Mouse (Mus musculus): ENCODE results near the gene Bcap31.
"Not testable (repeated sequence)": the region's sequence is repeated elsewhere in the genome, so short reads cannot be mapped to it uniquely, and the experiment has no call there.

The Bcap31 gene

GRCm38 (mm10) chrX:73716109-73716661, at the start of gene Bcap31, which contains the start of gene Abcd1:
Bcap31 (minus strand) TSS chrX:73716175.
Abcd1 (plus strand) TSS chrX:73716597.
- DNase-seq (ENCODE audit: low spot score in 2 of 2) = peak; percentile 87 to 89

GRCm38 (mm10) chrX:73765311-73765710, 49.3 kb upstream of the Bcap31 start:
- no peak for DNase-seq (ENCODE audit: low spot score in 2 of 2)

- DNase-seq (ENCODE audit: low spot score in 2 of 2) = no peak
Observed at GRCm38 (mm10) chrX:73758611-73759290, 42.8 kb upstream of the Bcap31 start.

GRCm38 (mm10) chrX:73756334-73757140, 40.6 kb upstream of the Bcap31 start, which contains the start of gene Plxnb3:
Plxnb3 (plus strand) TSS chrX:73757090.
- no peak for DNase-seq (ENCODE audit: low spot score in 2 of 2)

GRCm38 (mm10) chrX:73748977-73749376, 33.0 kb upstream of the Bcap31 start:
- DNase-seq (ENCODE audit: low spot score in 2 of 2) = no peak

GRCm38 (mm10) chrX:73744774-73745481, 29.0 kb upstream of the Bcap31 start:
- DNase-seq (ENCODE audit: low spot score in 2 of 2) = no peak

GRCm38 (mm10) chrX:73739841-73740240, 23.9 kb upstream of the Bcap31 start:
- not testable (repeated sequence) for DNase-seq (ENCODE audit: low spot score in 2 of 2)

GRCm38 (mm10) chrX:73739151-73739550, 23.2 kb upstream of the Bcap31 start:
- DNase-seq (ENCODE audit: low spot score in 2 of 2) = no peak

- no peak for DNase-seq (ENCODE audit: low spot score in 2 of 2)
Observed at GRCm38 (mm10) chrX:73738155-73738554, 22.2 kb upstream of the Bcap31 start.

- DNase-seq (ENCODE audit: low spot score in 2 of 2) = no peak
Observed at GRCm38 (mm10) chrX:73730908-73731307, 14.9 kb upstream of the Bcap31 start.

- peak; percentile 29 to 41 for DNase-seq (ENCODE audit: low spot score in 2 of 2)
Observed at GRCm38 (mm10) chrX:73718686-73719362, 2.8 kb upstream of the Bcap31 start.

GRCm38 (mm10) chrX:73718271-73718670, 2.3 kb upstream of the Bcap31 start:
- no peak for DNase-seq (ENCODE audit: low spot score in 2 of 2)

- peak; percentile 12 to 33 for DNase-seq (ENCODE audit: low spot score in 2 of 2)
Observed at GRCm38 (mm10) chrX:73717667-73718066, 1.7 kb upstream of the Bcap31 start.

- no peak for DNase-seq (ENCODE audit: low spot score in 2 of 2)
Observed at GRCm38 (mm10) chrX:73716709-73717545, 952 bp upstream of the Bcap31 start.

- DNase-seq (ENCODE audit: low spot score in 2 of 2) = peak; percentile 10 to 29
Observed at GRCm38 (mm10) chrX:73715476-73716108, 383 bp downstream of the Bcap31 start.

GRCm38 (mm10) chrX:73700472-73700871, 15.5 kb downstream of the Bcap31 start:
- DNase-seq (ENCODE audit: low spot score in 2 of 2) = no peak

- DNase-seq (ENCODE audit: low spot score in 2 of 2) = peak in 1 of 2 experiments; percentile 19
Observed at GRCm38 (mm10) chrX:73690917-73691629, 24.9 kb downstream of the Bcap31 start.

- DNase-seq (ENCODE audit: low spot score in 2 of 2) = no peak
Observed at GRCm38 (mm10) chrX:73685629-73686028, 30.3 kb downstream of the Bcap31 start.

GRCm38 (mm10) chrX:73684978-73685377, 31.0 kb downstream of the Bcap31 start:
- DNase-seq (ENCODE audit: low spot score in 2 of 2) = no peak

Data from spleen, postnatal 14 days (tissue).